8 mouse cellular contexts compared by ENCODE assay signal in the genomic region with DNA sequence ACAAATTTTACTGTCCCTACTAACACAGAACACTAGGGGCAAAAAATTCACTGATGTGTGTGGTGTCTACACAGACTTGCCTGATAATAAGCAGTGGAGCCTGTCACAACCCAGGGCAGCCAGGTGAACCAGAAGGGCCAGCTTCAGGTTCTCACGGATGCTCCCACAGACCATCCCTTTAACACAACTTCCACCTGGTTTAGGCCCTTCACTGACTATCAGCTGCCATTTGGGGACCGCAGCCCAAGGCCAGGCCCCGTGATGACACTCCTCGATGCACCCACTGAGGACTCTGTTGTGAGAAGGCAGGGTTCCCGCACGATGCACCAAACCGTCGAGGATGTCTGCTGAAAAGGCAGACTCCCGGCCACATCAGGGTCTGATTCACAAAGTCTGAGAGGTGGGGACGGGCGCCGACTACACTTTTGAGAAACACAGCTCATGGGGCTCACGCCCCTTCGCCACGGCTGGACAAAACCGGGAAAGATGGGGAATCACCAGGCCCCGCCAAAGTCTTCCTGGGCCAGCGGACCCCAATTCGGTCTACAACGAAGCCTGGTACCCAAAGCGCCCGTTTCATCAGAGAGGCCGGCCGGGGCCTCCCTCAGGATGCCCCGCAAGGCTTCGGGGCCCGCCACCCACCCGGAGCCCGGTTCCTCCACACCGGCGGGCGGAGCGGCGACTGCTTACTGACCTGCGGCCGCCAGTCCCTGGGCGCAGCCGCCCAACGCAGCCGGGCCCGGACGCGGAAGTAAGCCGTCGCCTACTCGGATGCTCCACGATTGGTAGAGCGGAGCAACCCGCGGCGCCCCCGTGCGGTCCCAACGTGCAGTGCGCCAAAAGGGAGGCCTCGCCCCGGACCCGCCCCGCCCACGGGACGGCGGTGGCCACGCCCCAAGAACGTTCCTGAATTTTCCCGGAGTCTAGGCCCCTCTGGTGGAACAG. TPM values are rescaled to one million over a fixed set of nuclear protein-coding genes. Genes with fewer than 3 reads are reported as not detected.
DNase-seq lines count a peak whose midpoint lies in the region; ATAC-seq and TF ChIP-seq lines count a peak whose summit lies in the region.

No protein-coding gene starts in this region.

- peak; percentile 98 for ATAC-seq in kidney, embryonic 15.5 days (replicated peaks; ENCODE audit: low FRiP score)
- ATAC-seq in monocyte, adult 5-6 weeks (replicated peaks; ENCODE audit: insufficient number of reproducible peaks, low FRiP score, low TSS enrichment, poor library complexity, severe bottlenecking): peak; percentile 98

- peak overlapping the region; percentile 76 for H3K4me3 ChIP-seq in bone marrow macrophage, adult 2 months (ENCODE audit: insufficient read depth, low read length)
- H3K4me3 ChIP-seq in embryonic fibroblast, embryonic 13.5 days (ENCODE audit: insufficient read depth, low read length): peak overlapping the region; percentile 61
- H3K4me3 ChIP-seq in heart, embryonic 10.5 days: peak overlapping the region; percentile 76
- peak overlapping the region; percentile 85 for H3K4me3 ChIP-seq in kidney, embryonic 15.5 days (replicated peaks)

- TF ChIP-seq CTCF in bone marrow macrophage, adult 2 months (IDR thresholded peaks at IDR 0.05; ENCODE audit: low read depth, low read length): peak; percentile 16; the same call in 1 of the 2 replicates
- TF ChIP-seq CTCF in embryonic fibroblast, embryonic 13.5 days (IDR thresholded peaks at IDR 0.05; ENCODE audit: borderline replicate concordance, insufficient read depth, low read length): peak; percentile 72

- no peaks in the 10 kb centered on the region for H3K27me3 ChIP-seq in heart, embryonic 10.5 days (ENCODE audit: insufficient read depth, poor library complexity, severe bottlenecking)
- no peaks in the 10 kb centered on the region for H3K27me3 ChIP-seq in kidney, embryonic 15.5 days

- peaks cover 7% of the 10 kb centered on the region; the same call in 1 of the 2 replicates for H3K36me3 ChIP-seq in heart, embryonic 10.5 days
- peaks cover 16% of the 10 kb centered on the region; the same call in 1 of the 2 replicates for H3K36me3 ChIP-seq in kidney, embryonic 15.5 days

- peak; percentile 60; the same call in 1 of the 2 replicates for TF ChIP-seq POLR2A in bone marrow macrophage, adult 2 months (IDR thresholded peaks at IDR 0.05; ENCODE audit: borderline replicate concordance, low read depth, low read length)
- TF ChIP-seq POLR2A in embryonic fibroblast, embryonic 13.5 days (IDR thresholded peaks at IDR 0.05; ENCODE audit: low read depth, low read length): peak; percentile 75

- peak overlapping the region; percentile 83 for H3K9ac ChIP-seq in kidney, embryonic 15.5 days

- H3K27ac ChIP-seq in bone marrow macrophage, adult 2 months (ENCODE audit: insufficient read depth, low read depth, low read length): peak overlapping the region; percentile 22; the same call in 1 of the 2 replicates
- H3K27ac ChIP-seq in embryonic fibroblast, embryonic 13.5 days (ENCODE audit: insufficient read depth, low read length): peak overlapping the region; percentile 50
- peak overlapping the region; percentile 93 for H3K27ac ChIP-seq in heart, embryonic 10.5 days
- peak overlapping the region; percentile 86 for H3K27ac ChIP-seq in kidney, embryonic 15.5 days

- H3K9me3 ChIP-seq in heart, embryonic 10.5 days: no peaks in the 10 kb centered on the region
- no peaks in the 10 kb centered on the region for H3K9me3 ChIP-seq in kidney, embryonic 15.5 days (replicated peaks)

- WGBS in heart, embryonic 10.5 days: under 1% methylated on average over 65 of the region's 65 CpGs
- under 1% methylated on average over 65 of the region's 65 CpGs for WGBS in kidney, embryonic 15.5 days

- DNase-seq in A20 (ENCODE audit: low read depth, low spot score): peak; percentile 89
- DNase-seq in heart, embryonic 10.5 days (ENCODE audit: low spot score): peak; percentile 96
- peak; percentile 96 for DNase-seq in liver
- DNase-seq in spleen, postnatal 4 days (ENCODE audit: low spot score in 2 of 2): peak; percentile 94 to 98

- peak overlapping the region; percentile 69 for H3K4me2 ChIP-seq in kidney, embryonic 15.5 days

- peaks cover 10% of the 10 kb centered on the region for H3K4me1 ChIP-seq in bone marrow macrophage, adult 2 months (ENCODE audit: control insufficient read depth, insufficient read depth, low read length)
- no peaks in the 10 kb centered on the region for H3K4me1 ChIP-seq in embryonic fibroblast, embryonic 13.5 days (ENCODE audit: control insufficient read depth, insufficient read depth, low read length)
- H3K4me1 ChIP-seq in heart, embryonic 10.5 days: 0 out of 2 replicates have a peak, but pooled peaks cover 4% of the 10 kb centered on the region
- H3K4me1 ChIP-seq in kidney, embryonic 15.5 days: peaks cover 11% of the 10 kb centered on the region

RNA-seq across cellular contexts. Expression of gene Sgo2a, which starts 26.2 kb away (rescaled TPM):
- polyA plus RNA-seq in bone marrow macrophage, adult 2 months (2012; ENCODE audit: insufficient read depth, insufficient read length, missing spikeins): 11.4 and 12.4 TPM in 2 replicates
- 12.4 and 20.7 TPM in 2 replicates for polyA plus RNA-seq in embryonic fibroblast, embryonic 13.5 days (2011; ENCODE audit: insufficient read length, low read depth, missing spikeins)
- polyA plus RNA-seq in heart, embryonic 10.5 days (2016; fragmentation: Nextera tagmentation; extraction: Ambion mirVana): 18.0 and 18.4 TPM in 2 replicates
- polyA plus RNA-seq in kidney, embryonic 15.5 days (2015; fragmentation: Nextera tagmentation; extraction: Ambion mirVana): 18.0 and 19.0 TPM in 2 replicates
- 0.67 to 1.5 TPM (median 1.1 TPM) in 3 replicates for total RNA-seq in monocyte, adult 5-6 weeks (2017)

RNA-seq across cellular contexts. Expression of gene Kctd18, which starts 49.2 kb away (rescaled TPM):
- polyA plus RNA-seq in bone marrow macrophage, adult 2 months (2012; ENCODE audit: insufficient read depth, insufficient read length, missing spikeins): 16.9 and 22.2 TPM in 2 replicates
- polyA plus RNA-seq in embryonic fibroblast, embryonic 13.5 days (2011; ENCODE audit: insufficient read length, low read depth, missing spikeins): 18.7 and 19.2 TPM in 2 replicates
- polyA plus RNA-seq in heart, embryonic 10.5 days (2016; fragmentation: Nextera tagmentation; extraction: Ambion mirVana): 12.0 and 12.5 TPM in 2 replicates
- 15.8 and 16.6 TPM in 2 replicates for polyA plus RNA-seq in kidney, embryonic 15.5 days (2015; fragmentation: Nextera tagmentation; extraction: Ambion mirVana)
- total RNA-seq in monocyte, adult 5-6 weeks (2017): 56.7 to 68.5 TPM (median 64.8 TPM) in 3 replicates

Comparison
In these comparisons a context has a peak if more than half of its experiments do, and no peak if none do; other contexts are left out.
1. Peak in every context shown above with its lines: DNase-seq, ATAC-seq, H3K4me3 ChIP-seq and H3K27ac ChIP-seq.
2. H3K27ac ChIP-seq: peak in every context shown above with its lines; median percentile 93 in heart, embryonic 10.5 days; 86 in kidney, embryonic 15.5 days; 50 in embryonic fibroblast, embryonic 13.5 days; 22 in bone marrow macrophage, adult 2 months.